Mouse (Mus musculus): ENCODE results near the gene Mpc2. TPM values are rescaled to one million over a fixed set of nuclear protein-coding genes. Genes with fewer than 3 reads are reported as not detected.

Mpc2 gene
- polyA plus RNA-seq, 1 experiment from 2014 or later: 122 TPM

DNA sequence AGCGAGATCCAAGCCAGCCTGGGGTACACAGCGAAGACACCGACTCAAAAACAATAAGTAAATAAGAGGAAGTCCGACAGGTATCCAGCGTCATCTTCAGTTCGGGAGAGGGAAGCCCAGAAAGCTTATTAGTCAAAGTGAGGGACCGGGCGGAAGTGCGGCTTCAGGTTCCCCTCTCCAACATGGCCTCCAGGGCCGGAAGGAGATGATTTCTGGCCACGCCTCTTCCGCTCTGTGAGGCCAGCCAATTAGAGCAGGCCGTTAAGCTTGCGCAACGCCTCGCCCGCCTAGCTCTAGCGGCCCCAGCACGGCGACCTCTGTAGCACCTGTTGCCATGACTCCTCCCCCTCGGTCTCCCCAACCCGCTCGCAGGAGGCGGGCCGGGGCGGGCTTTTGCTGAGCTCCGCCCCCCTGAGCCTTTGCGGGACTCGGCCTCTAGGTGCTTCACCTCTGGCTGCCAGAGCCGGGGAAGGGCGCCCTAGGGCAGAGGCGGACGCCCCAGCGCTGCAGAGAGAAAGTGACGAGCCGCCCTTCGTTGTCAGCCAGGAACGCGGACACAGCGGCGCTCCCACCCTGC, 452 bp downstream of the Mpc2 start:
- Histone ChIP-seq H3K9ac (replicated peaks) (peak overlapping the region; percentile 82), H3K4me2 (peak overlapping the region; percentile 75), H3K9me3 (no peaks in the 10 kb centered on the region), H3K4me3 (replicated peaks) (peak overlapping the region; percentile 91), H3K4me1 (replicated peaks) (peaks cover 8% of the 10 kb centered on the region; the same call in 1 of the 2 replicates), H3K36me3 (no peaks in the 10 kb centered on the region), H3K27me3 (no peaks in the 10 kb centered on the region), H3K27ac (peak overlapping the region; percentile 93)
- peak; percentile 99 for ATAC-seq (ENCODE audit: insufficient number of reproducible peaks, insufficient read depth, low FRiP score, low TSS enrichment, low read depth)
- under 1% methylated on average over 41 of the region's 41 CpGs for WGBS

DNA sequence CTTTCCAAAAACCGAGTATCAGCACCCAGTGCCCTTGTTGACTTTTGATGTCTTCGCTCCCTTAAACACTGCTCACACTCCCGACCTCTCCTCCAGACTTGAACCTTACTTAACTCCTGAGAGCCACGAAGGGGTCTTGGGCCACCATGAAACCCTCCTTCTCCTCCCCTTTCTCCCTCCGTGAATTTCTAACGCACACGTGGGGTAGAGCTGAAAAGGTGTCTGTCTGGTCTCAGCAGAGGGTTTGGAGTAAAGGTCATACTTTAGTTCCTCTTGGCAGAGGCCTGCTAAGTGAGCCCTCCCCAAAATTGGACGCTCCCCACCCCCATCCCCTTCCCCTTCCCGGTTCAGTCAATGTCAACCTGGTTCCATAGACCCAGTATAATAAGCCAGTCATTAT, 1.2 kb downstream of the Mpc2 start:
- Histone ChIP-seq H3K9me3 (no peaks in the 10 kb centered on the region), H3K27me3 (no peaks in the 10 kb centered on the region), H3K4me3 (replicated peaks) (peak overlapping the region; percentile 91), H3K27ac (0 out of 2 replicates have a peak overlapping the region, but pooled peaks have one; percentile 78), H3K9ac (replicated peaks) (peak overlapping the region; percentile 67), H3K36me3 (no peaks in the 10 kb centered on the region), H3K4me2 (peak overlapping the region; percentile 75), H3K4me1 (replicated peaks) (peaks cover 8% of the 10 kb centered on the region; the same call in 1 of the 2 replicates)
- ATAC-seq (ENCODE audit: insufficient number of reproducible peaks, insufficient read depth, low FRiP score, low TSS enrichment, low read depth): no peak
- WGBS: 3% methylated on average over 9 of the region's 9 CpGs

DNA sequence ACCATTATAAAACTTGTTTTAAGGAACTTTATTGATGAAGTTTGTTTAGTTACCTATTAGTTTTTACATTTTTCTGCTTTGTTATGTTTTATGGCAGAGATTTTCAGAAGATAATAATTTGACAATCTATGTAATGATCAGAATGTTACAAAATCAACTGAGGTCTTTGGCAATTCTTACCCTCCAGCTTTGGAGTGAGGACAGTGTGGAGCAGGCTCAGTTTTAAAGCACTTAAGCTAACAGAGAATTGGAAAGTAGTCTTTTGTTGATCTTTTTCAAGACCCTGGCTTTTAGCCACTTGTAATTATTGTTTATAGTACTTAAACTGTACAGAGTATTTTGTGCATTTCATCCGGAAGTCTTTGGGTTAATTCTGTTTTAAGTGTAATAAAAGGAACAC, 2.4 kb downstream of the Mpc2 start:
- no peaks in the 10 kb centered on the region for H3K9me3 ChIP-seq
- peaks cover 8% of the 10 kb centered on the region; the same call in 1 of the 2 replicates for H3K4me1 ChIP-seq (replicated peaks)
- no peaks in the 10 kb centered on the region for H3K27me3 ChIP-seq
- H3K4me2 ChIP-seq: no peak overlapping the region
- H3K27ac ChIP-seq: no peak overlapping the region
- ATAC-seq (ENCODE audit: insufficient number of reproducible peaks, insufficient read depth, low FRiP score, low TSS enrichment, low read depth): no peak
- 91% methylated on average over 1 of the region's 1 CpGs for WGBS
- H3K4me3 ChIP-seq (replicated peaks): no peak overlapping the region
- no peaks in the 10 kb centered on the region for H3K36me3 ChIP-seq
- H3K9ac ChIP-seq (replicated peaks): no peak overlapping the region

GRCm38 (mm10) chr1:165464574-165464973, 4.1 kb downstream of the Mpc2 start:
- Histone ChIP-seq H3K9me3 (no peaks in the 10 kb centered on the region), H3K27ac (no peak overlapping the region)

GRCm38 (mm10) chr1:165468971-165469370, 8.5 kb downstream of the Mpc2 start:
- Histone ChIP-seq H3K9ac (replicated peaks) (no peak overlapping the region), H3K4me1 (replicated peaks) (no peaks in the 10 kb centered on the region), H3K9me3 (no peaks in the 10 kb centered on the region), H3K4me3 (replicated peaks) (no peak overlapping the region), H3K27ac (no peak overlapping the region), H3K4me2 (no peak overlapping the region), H3K36me3 (no peaks in the 10 kb centered on the region), H3K27me3 (no peaks in the 10 kb centered on the region)
- ATAC-seq (ENCODE audit: insufficient number of reproducible peaks, insufficient read depth, low FRiP score, low TSS enrichment, low read depth): no peak

More at GRCm38 (mm10) chr1:165464574-165464973, 4.1 kb downstream of the Mpc2 start:
- H3K27me3 ChIP-seq: no peaks in the 10 kb centered on the region
- peaks cover 4% of the 10 kb centered on the region; the same call in 1 of the 2 replicates for H3K4me1 ChIP-seq (replicated peaks)
- H3K36me3 ChIP-seq: no peaks in the 10 kb centered on the region
- no peak overlapping the region for H3K4me2 ChIP-seq
- no peak overlapping the region for H3K9ac ChIP-seq (replicated peaks)
- ATAC-seq (ENCODE audit: insufficient number of reproducible peaks, insufficient read depth, low FRiP score, low TSS enrichment, low read depth): no peak
- WGBS: 81% methylated on average over 3 of the region's 3 CpGs
- H3K4me3 ChIP-seq (replicated peaks): no peak overlapping the region

- H3K9me3 ChIP-seq: no peaks in the 10 kb centered on the region
- H3K4me1 ChIP-seq (replicated peaks): no peaks in the 10 kb centered on the region
- H3K9ac ChIP-seq (replicated peaks): no peak overlapping the region
- no peak for ATAC-seq (ENCODE audit: insufficient number of reproducible peaks, insufficient read depth, low FRiP score, low TSS enrichment, low read depth)
- no peaks in the 10 kb centered on the region for H3K27me3 ChIP-seq
- no peak overlapping the region for H3K4me2 ChIP-seq
- no peaks in the 10 kb centered on the region for H3K36me3 ChIP-seq
- no peak overlapping the region for H3K4me3 ChIP-seq (replicated peaks)
- H3K27ac ChIP-seq: no peak overlapping the region
These were observed 9.3 kb downstream of the Mpc2 start for GRCm38 (mm10) chr1:165469717-165470116.

DNA sequence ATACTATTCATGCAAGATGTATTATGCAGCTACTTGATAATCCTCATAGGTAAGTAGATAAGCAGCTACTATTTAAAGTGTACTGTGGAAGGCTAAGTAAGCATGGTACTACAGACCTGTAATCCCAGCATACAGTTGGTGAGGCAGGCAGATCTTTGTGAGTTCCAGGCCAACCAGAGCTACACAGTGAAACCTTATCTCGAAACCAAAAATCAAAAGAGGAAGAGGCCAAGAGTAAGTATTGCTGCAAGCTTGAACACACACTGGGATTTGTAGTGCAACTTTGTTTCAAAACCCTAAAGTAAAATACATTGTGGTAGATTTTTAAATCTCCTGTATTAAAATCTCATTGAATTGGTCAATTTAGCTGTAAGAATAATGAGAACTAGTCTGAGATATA, 11.1 kb downstream of the Mpc2 start:
- no peak for ATAC-seq (ENCODE audit: insufficient number of reproducible peaks, insufficient read depth, low FRiP score, low TSS enrichment, low read depth)
- Histone ChIP-seq H3K4me2 (no peak overlapping the region), H3K9ac (replicated peaks) (no peak overlapping the region), H3K27me3 (no peaks in the 10 kb centered on the region), H3K4me1 (replicated peaks) (no peaks in the 10 kb centered on the region), H3K27ac (no peak overlapping the region), H3K36me3 (no peaks in the 10 kb centered on the region), H3K4me3 (replicated peaks) (no peak overlapping the region), H3K9me3 (no peaks in the 10 kb centered on the region)
- WGBS: 82% methylated on average over 1 of the region's 1 CpGs

GRCm38 (mm10) chr1:165484688-165485233, 24.3 kb downstream of the Mpc2 start, which contains the start of gene Adcy10:
Gene Adcy10, plus strand, starts transcription at chr1:165485183.
- Histone ChIP-seq H3K4me2 (no peak within 1 kb of the TSS), H3K27ac (no peak within 1 kb of the TSS), H3K4me3 (replicated peaks) (no peak within 1 kb of the TSS), H3K9ac (replicated peaks) (no peak within 1 kb of the TSS), H3K27me3 (no peaks in the 10 kb centered on the region), H3K9me3 (no peaks in the 10 kb centered on the region), H3K4me1 (replicated peaks) (no peaks in the 10 kb centered on the region), H3K36me3 (peaks cover 7% of the 10 kb centered on the region; the same call in 1 of the 2 replicates)
- WGBS: 91% methylated on average over 8 of the region's 8 CpGs
- ATAC-seq (ENCODE audit: insufficient number of reproducible peaks, insufficient read depth, low FRiP score, low TSS enrichment, low read depth): no peak

DNA sequence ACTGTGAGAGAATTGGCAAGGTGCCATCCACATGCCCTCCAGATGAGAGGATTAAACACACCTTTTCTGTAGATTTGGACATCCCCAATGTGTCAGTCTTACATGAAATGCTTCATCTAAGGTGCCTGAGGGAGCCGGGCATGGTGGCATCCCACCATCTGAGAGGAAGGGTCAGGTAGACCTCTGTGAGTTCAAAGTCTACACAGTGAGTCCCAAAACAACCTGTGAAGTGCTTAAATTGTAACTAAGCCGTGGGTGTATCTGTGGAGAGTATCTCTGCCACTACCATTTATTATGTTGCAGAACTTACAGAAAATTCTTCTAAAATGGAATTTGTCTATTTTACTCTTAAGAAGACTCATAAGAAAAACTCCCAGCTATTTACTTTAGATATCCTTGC, 25.7 kb downstream of the Mpc2 start:
- Histone ChIP-seq H3K4me3 (replicated peaks) (no peak overlapping the region), H3K9me3 (no peaks in the 10 kb centered on the region), H3K27ac (no peak overlapping the region), H3K9ac (replicated peaks) (no peak overlapping the region), H3K27me3 (no peaks in the 10 kb centered on the region), H3K4me1 (replicated peaks) (no peaks in the 10 kb centered on the region), H3K4me2 (no peak overlapping the region), H3K36me3 (peaks cover 3% of the 10 kb centered on the region; the same call in 1 of the 2 replicates)
- WGBS: 84% methylated on average over 2 of the region's 2 CpGs
- ATAC-seq (ENCODE audit: insufficient number of reproducible peaks, insufficient read depth, low FRiP score, low TSS enrichment, low read depth): no peak

GRCm38 (mm10) chr1:165489197-165489596, 28.8 kb downstream of the Mpc2 start:
- Histone ChIP-seq H3K27ac (no peak overlapping the region), H3K4me2 (no peak overlapping the region), H3K9ac (replicated peaks) (no peak overlapping the region), H3K4me3 (replicated peaks) (no peak overlapping the region), H3K27me3 (no peaks in the 10 kb centered on the region), H3K4me1 (replicated peaks) (no peaks in the 10 kb centered on the region), H3K36me3 (no peaks in the 10 kb centered on the region), H3K9me3 (no peaks in the 10 kb centered on the region)
- 84% methylated on average over 4 of the region's 4 CpGs for whole genome bisulfite sequencing
- no peak for ATAC-seq (ENCODE audit: insufficient number of reproducible peaks, insufficient read depth, low FRiP score, low TSS enrichment, low read depth)

- WGBS: 60% methylated on average over 3 of the region's 3 CpGs
- 0 out of 2 replicates have a peak, but pooled peaks cover 2% of the 10 kb centered on the region for H3K4me1 ChIP-seq (replicated peaks)
- no peak for ATAC-seq (ENCODE audit: insufficient number of reproducible peaks, insufficient read depth, low FRiP score, low TSS enrichment, low read depth)
These were observed 38.4 kb downstream of the Mpc2 start for GRCm38 (mm10) chr1:165498856-165499255.

More at GRCm38 (mm10) chr1:165498856-165499255, 38.4 kb downstream of the Mpc2 start:
- Histone ChIP-seq H3K27me3 (no peaks in the 10 kb centered on the region), H3K9ac (replicated peaks) (no peak overlapping the region), H3K27ac (no peak overlapping the region), H3K4me3 (replicated peaks) (no peak overlapping the region), H3K36me3 (no peaks in the 10 kb centered on the region), H3K4me2 (no peak overlapping the region), H3K9me3 (no peaks in the 10 kb centered on the region)
